Mouse (Mus musculus) forebrain, embryonic 16.5 days (tissue): ENCODE data around the gene Gm853. TPM values are rescaled to one million over a fixed set of nuclear protein-coding genes. Genes with fewer than 3 reads are reported as not detected.
A peak's percentile ranks its signal among the peaks of the same experiment; 100 is the strongest.

Experiments used
- ATAC-seq: fragments of 200-750 bp; cut with Nextera tagmentation; 2 replicates; pipeline ENCODE4 v1.8.0; 2017; ENCODE audit warnings: mild to moderate bottlenecking, moderate library complexity
- H3K27ac ChIP-seq: fragments of 300-500 bp; sonication (generic); 2 replicates; pipeline ENCODE4 v1.5.1; 2014; ENCODE audit warnings: low read length, control low read depth
- H3K27me3 ChIP-seq: fragments of 300-500 bp; sonication (generic); replicated peaks from 2 replicates; pipeline ENCODE4 v1.6.1; 2014; ENCODE audit warnings: low read length; ENCODE audit not compliant: control insufficient read depth, insufficient read depth
- H3K36me3 ChIP-seq: fragments of 300-500 bp; sonication (generic); 2 replicates; pipeline ENCODE4 v1.6.1; 2014; ENCODE audit not compliant: control insufficient read depth, insufficient read depth
- H3K4me1 ChIP-seq: fragments of 300-500 bp; sonication (generic); replicated peaks from 2 replicates; pipeline ENCODE4 v1.6.1; 2014; ENCODE audit warnings: low read length; ENCODE audit not compliant: control insufficient read depth, insufficient read depth
- H3K4me2 ChIP-seq: fragments of 300-500 bp; sonication (generic); 2 replicates; pipeline ENCODE4 v1.6.1; 2014; ENCODE audit warnings: mild to moderate bottlenecking, low read length, control low read depth
- H3K4me3 ChIP-seq: fragments of 300-500 bp; sonication (generic); replicated peaks from 2 replicates; pipeline ENCODE4 v1.5.1; 2014; ENCODE audit warnings: mild to moderate bottlenecking, low read length, control low read depth
- H3K9ac ChIP-seq: fragments of 300-500 bp; sonication (generic); replicated peaks from 2 replicates; pipeline ENCODE4 v1.6.1; 2014; ENCODE audit warnings: low read depth, low read length, control low read depth
- H3K9me3 ChIP-seq: fragments of 300-500 bp; sonication (generic); 2 replicates; pipeline ENCODE4 v1.6.1; 2016; ENCODE audit warnings: low read length; ENCODE audit not compliant: control insufficient read depth
- WGBS: fragments of 180-500 bp; shearing (Covaris S2); extraction: QIAGEN DNeasy Blood & Tissue Kit; methylation state at CpG from one replicate; pipeline ENCODE4 v1.1.7; 2014; 5-methylcytosine and 5-hydroxymethylcytosine counted together
- polyA plus RNA-seq: library from polyadenylated mRNA; unstranded; fragments of >200 nt; fragmentation: Nextera tagmentation; extraction: Ambion mirVana; gene quantifications from 2 replicates; pipeline ENCODE4 v1.2.1, GENCODE M21; 2015

Gene Gm853
- polyA plus RNA-seq, 1 experiment from 2014 or later: 0.09 TPM

DNA sequence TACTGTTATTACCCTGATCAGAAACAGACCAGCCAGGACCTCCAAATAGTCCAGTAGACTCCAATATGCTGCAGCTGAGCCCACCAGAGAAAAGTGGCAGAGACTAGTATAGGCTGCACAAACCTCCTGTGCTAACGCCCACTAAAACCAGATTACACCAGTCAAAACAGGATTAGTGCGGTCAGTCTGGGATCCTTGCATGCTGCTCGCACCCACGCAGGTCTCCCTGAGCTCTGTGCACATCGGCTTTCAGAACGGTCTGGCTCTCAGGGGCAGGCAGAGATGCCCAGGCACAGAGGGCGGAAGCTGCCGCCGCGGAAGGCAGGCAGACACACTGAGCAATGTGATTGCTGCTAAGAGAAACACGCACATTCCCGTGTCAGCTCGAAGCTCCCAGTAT is 39.2 kb downstream of the Gm853 start:
- no peaks in the 10 kb centered on the region for H3K9me3 ChIP-seq
- no peaks in the 10 kb centered on the region for H3K36me3 ChIP-seq
- 77% methylated on average over 13 of the region's 13 CpGs for WGBS
- H3K4me1 ChIP-seq: peaks cover 12% of the 10 kb centered on the region
- H3K9ac ChIP-seq: no peak overlapping the region
- ATAC-seq: no peak
- H3K4me2 ChIP-seq: no peak overlapping the region
- H3K27ac ChIP-seq: no peak overlapping the region
- H3K27me3 ChIP-seq: no peaks in the 10 kb centered on the region
- no peak overlapping the region for H3K4me3 ChIP-seq

GRCm38 (mm10) chr4:130181886-130182285 is 40.3 kb downstream of the Gm853 start:
- ATAC-seq: no peak
- H3K27me3 ChIP-seq: no peaks in the 10 kb centered on the region
- no peaks in the 10 kb centered on the region for H3K36me3 ChIP-seq
- no peak overlapping the region for H3K9ac ChIP-seq
- no peak overlapping the region for H3K27ac ChIP-seq
- WGBS: 56% methylated on average over 4 of the region's 4 CpGs
- H3K4me1 ChIP-seq: peaks cover 12% of the 10 kb centered on the region
- H3K4me2 ChIP-seq: no peak overlapping the region
- no peaks in the 10 kb centered on the region for H3K9me3 ChIP-seq
- no peak overlapping the region for H3K4me3 ChIP-seq

GRCm38 (mm10) chr4:130180909-130181602 is 41.1 kb downstream of the Gm853 start:
- peaks cover 5% of the 10 kb centered on the region for H3K4me1 ChIP-seq
- H3K4me2 ChIP-seq: no peak overlapping the region
- no peaks in the 10 kb centered on the region for H3K36me3 ChIP-seq
- 60% methylated on average over 7 of the region's 7 CpGs for WGBS
- no peak overlapping the region for H3K9ac ChIP-seq
- no peak overlapping the region for H3K4me3 ChIP-seq
- no peaks in the 10 kb centered on the region for H3K27me3 ChIP-seq
- H3K27ac ChIP-seq: no peak overlapping the region
- no peak for ATAC-seq
- H3K9me3 ChIP-seq: no peaks in the 10 kb centered on the region

GRCm38 (mm10) chr4:130179876-130180275 is 42.3 kb downstream of the Gm853 start:
- 87% methylated on average over 3 of the region's 3 CpGs for WGBS
- H3K36me3 ChIP-seq: no peaks in the 10 kb centered on the region
- peaks cover 11% of the 10 kb centered on the region for H3K4me1 ChIP-seq
- no peak overlapping the region for H3K9ac ChIP-seq
- H3K9me3 ChIP-seq: no peaks in the 10 kb centered on the region
- ATAC-seq: no peak
- H3K27me3 ChIP-seq: peaks cover 5% of the 10 kb centered on the region
- no peak overlapping the region for H3K4me2 ChIP-seq
- H3K4me3 ChIP-seq: no peak overlapping the region
- no peak overlapping the region for H3K27ac ChIP-seq

- H3K36me3 ChIP-seq: no peaks in the 10 kb centered on the region
- no peak overlapping the region for H3K9ac ChIP-seq
- ATAC-seq: no peak
- peaks cover 12% of the 10 kb centered on the region for H3K4me1 ChIP-seq
- H3K4me2 ChIP-seq: no peak overlapping the region
- H3K9me3 ChIP-seq: no peaks in the 10 kb centered on the region
- WGBS: 52% methylated on average over 7 of the region's 7 CpGs
- H3K27me3 ChIP-seq: peaks cover 24% of the 10 kb centered on the region
- H3K4me3 ChIP-seq: no peak overlapping the region
- H3K27ac ChIP-seq: no peak overlapping the region
Measured at GRCm38 (mm10) chr4:130177536-130177935, 44.7 kb downstream of the Gm853 start.

- H3K4me2 ChIP-seq: no peak overlapping the region
Measured at GRCm38 (mm10) chr4:130177087-130177486, 45.1 kb downstream of the Gm853 start.

GRCm38 (mm10) chr4:130176156-130176720 is 46.0 kb downstream of the Gm853 start:
- Histone ChIP-seq H3K27ac (no peak overlapping the region), H3K4me1 (peaks cover 10% of the 10 kb centered on the region), H3K4me3 (no peak overlapping the region), H3K27me3 (peaks cover 24% of the 10 kb centered on the region), H3K36me3 (no peaks in the 10 kb centered on the region), H3K9ac (no peak overlapping the region), H3K9me3 (no peaks in the 10 kb centered on the region), H3K4me2 (no peak overlapping the region)
- no peak for ATAC-seq
- WGBS: 82% methylated on average over 5 of the region's 5 CpGs

More at GRCm38 (mm10) chr4:130177087-130177486, 45.1 kb downstream of the Gm853 start:
- no peak for ATAC-seq
- WGBS: 56% methylated on average over 4 of the region's 4 CpGs
- H3K9me3 ChIP-seq: no peaks in the 10 kb centered on the region
- peaks cover 24% of the 10 kb centered on the region for H3K27me3 ChIP-seq
- H3K36me3 ChIP-seq: no peaks in the 10 kb centered on the region
- no peak overlapping the region for H3K27ac ChIP-seq
- no peak overlapping the region for H3K9ac ChIP-seq
- H3K4me3 ChIP-seq: no peak overlapping the region
- H3K4me1 ChIP-seq: peaks cover 12% of the 10 kb centered on the region

- Histone ChIP-seq H3K27ac (no peak within 1 kb of the TSS), H3K4me1 (peaks cover 10% of the 10 kb centered on the region), H3K9me3 (no peaks in the 10 kb centered on the region), H3K36me3 (no peaks in the 10 kb centered on the region), H3K9ac (no peak within 1 kb of the TSS), H3K4me2 (peak within 1 kb of the TSS; percentile 29), H3K27me3 (peaks cover 24% of the 10 kb centered on the region), H3K4me3 (no peak within 1 kb of the TSS)
- ATAC-seq: no peak
- under 1% methylated on average over 14 of the region's 14 CpGs for WGBS
Measured at GRCm38 (mm10) chr4:130175072-130175711, 47.0 kb downstream of the Gm853 start, which contains the start of gene Tinagl1. Tinagl1 (minus strand) TSS chr4:130175122.

GRCm38 (mm10) chr4:130174335-130175031 is 47.7 kb downstream of the Gm853 start:
- H3K9ac ChIP-seq: no peak overlapping the region
- peak overlapping the region; percentile 29 for H3K4me2 ChIP-seq
- H3K27me3 ChIP-seq: peaks cover 24% of the 10 kb centered on the region
- WGBS: 4% methylated on average over 25 of the region's 25 CpGs
- H3K4me3 ChIP-seq: no peak overlapping the region
- H3K36me3 ChIP-seq: no peaks in the 10 kb centered on the region
- no peaks in the 10 kb centered on the region for H3K9me3 ChIP-seq
- no peak overlapping the region for H3K27ac ChIP-seq
- no peak for ATAC-seq
- peaks cover 10% of the 10 kb centered on the region for H3K4me1 ChIP-seq
